Mouse (Mus musculus): ENCODE results near the gene Hs2st1. TPM values are rescaled to one million over a fixed set of nuclear protein-coding genes. Genes with fewer than 3 reads are reported as not detected.
A peak's percentile ranks its signal among the peaks of the same experiment; 100 is the strongest.

Gene Hs2st1
- polyA plus RNA-seq, 1 experiment from 2014 or later = 25.1 TPM

- ATAC-seq (ENCODE audit: low FRiP score, low read depth) = no peak
- no peak overlapping the region for H3K4me3 ChIP-seq
- H3K36me3 ChIP-seq = 0 out of 2 replicates have a peak, but pooled peaks cover 5% of the 10 kb centered on the region
- H3K9me3 ChIP-seq = no peaks in the 10 kb centered on the region
- H3K27ac ChIP-seq (replicated peaks) = no peak overlapping the region
- H3K4me2 ChIP-seq (replicated peaks) = no peak overlapping the region
- peaks cover 5% of the 10 kb centered on the region for H3K4me1 ChIP-seq
- no peaks in the 10 kb centered on the region for H3K27me3 ChIP-seq
- WGBS = 78% methylated on average over 7 of the region's 7 CpGs
- no peak overlapping the region for H3K9ac ChIP-seq (replicated peaks)
Measured at GRCm38 (mm10) chr3:144604205-144604604, 34.2 kb upstream of the Hs2st1 start.

DNA sequence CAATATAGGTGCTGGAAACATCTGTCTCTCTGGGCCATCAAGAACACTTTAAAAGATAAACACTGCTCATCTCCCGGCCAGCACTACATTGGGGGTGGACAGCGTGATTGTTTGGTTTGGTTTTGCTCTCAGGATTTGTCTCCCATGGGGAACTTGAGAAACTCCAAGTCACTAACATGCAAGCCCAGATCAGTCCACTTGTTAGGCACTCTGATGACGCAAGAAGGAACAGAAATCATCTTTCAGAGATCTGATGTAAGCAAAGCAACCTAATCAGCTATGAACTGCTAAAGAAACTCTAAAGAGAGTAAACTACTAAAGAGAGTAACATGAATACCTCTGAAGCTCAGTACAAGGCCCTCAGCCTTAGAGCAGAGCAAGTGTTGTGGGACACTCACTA is 33.6 kb upstream of the Hs2st1 start:
- Histone ChIP-seq H3K27me3 (no peaks in the 10 kb centered on the region), H3K9me3 (no peaks in the 10 kb centered on the region), H3K27ac (replicated peaks) (no peak overlapping the region), H3K4me3 (no peak overlapping the region), H3K4me1 (peaks cover 9% of the 10 kb centered on the region), H3K9ac (replicated peaks) (no peak overlapping the region), H3K36me3 (0 out of 2 replicates have a peak, but pooled peaks cover 9% of the 10 kb centered on the region), H3K4me2 (replicated peaks) (no peak overlapping the region)
- 90% methylated on average over 3 of the region's 3 CpGs for WGBS
- no peak for ATAC-seq (ENCODE audit: low FRiP score, low read depth)

GRCm38 (mm10) chr3:144602819-144603218 is 32.8 kb upstream of the Hs2st1 start:
- Histone ChIP-seq H3K4me1 (peaks cover 16% of the 10 kb centered on the region), H3K9me3 (no peaks in the 10 kb centered on the region), H3K4me2 (replicated peaks) (no peak overlapping the region), H3K9ac (replicated peaks) (no peak overlapping the region), H3K36me3 (0 out of 2 replicates have a peak, but pooled peaks cover 9% of the 10 kb centered on the region), H3K27ac (replicated peaks) (no peak overlapping the region), H3K4me3 (no peak overlapping the region), H3K27me3 (no peaks in the 10 kb centered on the region)
- no peak for ATAC-seq (ENCODE audit: low FRiP score, low read depth)
- WGBS = 89% methylated on average over 7 of the region's 7 CpGs

DNA sequence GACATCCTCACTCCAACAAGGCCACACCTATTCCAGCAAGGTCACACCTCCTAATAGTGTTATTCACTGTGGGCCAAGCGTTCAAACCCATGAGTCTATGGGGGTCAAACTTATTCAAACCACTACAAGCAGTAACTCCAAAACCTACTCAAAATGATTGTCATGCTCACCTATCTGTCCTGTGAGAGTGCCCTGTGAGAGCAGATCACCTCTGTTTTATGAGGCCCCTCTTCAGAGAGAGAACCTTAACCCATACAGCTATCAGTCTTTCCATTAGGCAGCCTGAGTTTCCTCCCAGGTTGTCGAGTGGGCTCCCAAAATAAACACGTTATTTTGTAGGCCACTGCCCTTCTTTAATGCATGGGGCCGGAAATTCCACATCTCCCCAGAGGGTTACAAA is 32.4 kb upstream of the Hs2st1 start:
- H3K27me3 ChIP-seq = no peaks in the 10 kb centered on the region
- H3K4me1 ChIP-seq = peaks cover 18% of the 10 kb centered on the region
- no peak overlapping the region for H3K9ac ChIP-seq (replicated peaks)
- H3K4me2 ChIP-seq (replicated peaks) = no peak overlapping the region
- no peak overlapping the region for H3K27ac ChIP-seq (replicated peaks)
- H3K36me3 ChIP-seq = 0 out of 2 replicates have a peak, but pooled peaks cover 9% of the 10 kb centered on the region
- WGBS = 74% methylated on average over 4 of the region's 4 CpGs
- no peak overlapping the region for H3K4me3 ChIP-seq
- no peak for ATAC-seq (ENCODE audit: low FRiP score, low read depth)
- no peaks in the 10 kb centered on the region for H3K9me3 ChIP-seq

- no peaks in the 10 kb centered on the region for H3K9me3 ChIP-seq
- no peak overlapping the region for H3K4me2 ChIP-seq (replicated peaks)
- no peak overlapping the region for H3K4me3 ChIP-seq
- ATAC-seq (ENCODE audit: low FRiP score, low read depth) = peak; percentile 66
- peak overlapping the region; percentile 27; the same call in 1 of the 2 replicates for H3K27ac ChIP-seq (replicated peaks)
- no peak overlapping the region; the same call in 1 of the 2 replicates for H3K9ac ChIP-seq (replicated peaks)
- peaks cover 16% of the 10 kb centered on the region; the same call in 1 of the 2 replicates for H3K36me3 ChIP-seq
- H3K4me1 ChIP-seq = peaks cover 30% of the 10 kb centered on the region
- H3K27me3 ChIP-seq = no peaks in the 10 kb centered on the region
- 41% methylated on average over 12 of the region's 12 CpGs for WGBS
Measured at GRCm38 (mm10) chr3:144597790-144598467, 27.9 kb upstream of the Hs2st1 start.

DNA sequence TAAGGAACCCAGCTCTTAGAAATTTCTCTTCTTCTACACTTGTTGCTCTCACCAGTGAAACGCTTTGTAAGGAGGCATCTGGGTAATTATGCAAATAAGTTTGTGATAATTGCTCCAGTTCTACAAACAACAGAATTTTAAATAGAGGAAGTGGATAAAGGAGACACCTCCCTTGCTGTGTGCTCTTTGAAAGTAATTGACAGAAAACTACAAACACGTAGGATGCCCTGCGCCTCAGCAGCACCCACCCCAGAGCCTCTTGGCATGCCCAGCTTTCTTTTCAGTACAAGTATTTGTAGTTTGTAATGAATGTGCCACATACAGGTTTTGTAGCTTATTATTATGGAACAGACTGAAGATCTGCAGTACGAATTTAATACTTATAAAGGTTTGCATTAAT is 27.1 kb upstream of the Hs2st1 start:
- H3K27ac ChIP-seq (replicated peaks) = no peak overlapping the region

DNA sequence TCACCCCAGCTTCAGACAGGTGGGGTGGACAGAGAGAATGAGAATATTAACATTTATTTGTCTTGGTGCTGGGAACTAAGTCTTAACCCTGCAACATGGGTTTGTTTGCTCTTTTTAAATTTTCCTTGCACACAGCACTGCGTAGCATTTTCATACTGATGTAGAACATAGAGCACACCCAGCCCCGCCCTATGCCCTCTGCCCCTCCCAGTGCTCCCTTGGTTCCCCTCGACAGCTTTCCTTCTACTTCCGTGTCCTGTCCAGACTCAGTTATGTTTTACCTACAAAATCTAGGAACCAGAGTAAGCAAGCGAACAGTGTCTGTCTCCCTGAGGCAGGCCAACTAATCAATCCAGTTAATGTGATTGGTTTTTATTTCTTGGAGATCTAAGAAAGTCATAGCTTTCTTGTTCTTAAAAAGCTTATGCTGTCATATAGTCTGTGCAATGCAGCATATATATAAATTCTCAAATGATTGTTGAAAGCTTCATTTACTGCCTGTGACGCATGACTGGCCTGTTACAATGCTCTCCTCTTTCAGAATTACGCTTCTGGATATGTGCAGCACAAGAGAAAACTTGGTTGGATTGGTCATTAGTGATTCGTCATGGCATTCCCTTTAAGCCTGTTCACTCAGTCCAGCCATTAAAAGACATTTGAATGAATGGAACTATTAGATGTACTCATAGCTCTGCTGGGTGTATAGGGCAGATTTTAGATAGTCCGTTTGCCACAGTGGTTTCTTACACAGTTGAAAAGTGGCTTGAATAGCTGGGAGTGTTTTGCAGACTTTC is 23.2 kb upstream of the Hs2st1 start:
- 78% methylated on average over 9 of the region's 9 CpGs for WGBS
- Histone ChIP-seq H3K36me3 (peaks cover 18% of the 10 kb centered on the region), H3K27ac (replicated peaks) (no peak overlapping the region), H3K27me3 (no peaks in the 10 kb centered on the region), H3K4me2 (replicated peaks) (no peak overlapping the region), H3K4me1 (peaks cover 26% of the 10 kb centered on the region), H3K9me3 (no peaks in the 10 kb centered on the region), H3K4me3 (no peak overlapping the region), H3K9ac (replicated peaks) (no peak overlapping the region)
- ATAC-seq (ENCODE audit: low FRiP score, low read depth) = no peak

More for the DNA sequence above, 27.1 kb upstream of the Hs2st1 start:
- Histone ChIP-seq H3K9me3 (no peaks in the 10 kb centered on the region), H3K27me3 (no peaks in the 10 kb centered on the region), H3K9ac (replicated peaks) (no peak overlapping the region), H3K36me3 (peaks cover 17% of the 10 kb centered on the region; the same call in 1 of the 2 replicates), H3K4me3 (no peak overlapping the region), H3K4me1 (peaks cover 32% of the 10 kb centered on the region), H3K4me2 (replicated peaks) (no peak overlapping the region)
- 60% methylated on average over 4 of the region's 4 CpGs for WGBS
- peak; percentile 48 for ATAC-seq (ENCODE audit: low FRiP score, low read depth)

- Histone ChIP-seq H3K27ac (replicated peaks) (no peak overlapping the region), H3K27me3 (no peaks in the 10 kb centered on the region), H3K9me3 (no peaks in the 10 kb centered on the region), H3K4me1 (peaks cover 14% of the 10 kb centered on the region; the same call in 1 of the 2 replicates), H3K9ac (replicated peaks) (no peak overlapping the region), H3K4me3 (no peak overlapping the region), H3K36me3 (peaks cover 28% of the 10 kb centered on the region), H3K4me2 (replicated peaks) (no peak overlapping the region)
- peak; percentile 36; the same call in 1 of the 2 replicates for ATAC-seq (ENCODE audit: low FRiP score, low read depth)
- WGBS = 85% methylated on average over 8 of the region's 8 CpGs
Measured at GRCm38 (mm10) chr3:144589189-144589890, 19.4 kb upstream of the Hs2st1 start.

DNA sequence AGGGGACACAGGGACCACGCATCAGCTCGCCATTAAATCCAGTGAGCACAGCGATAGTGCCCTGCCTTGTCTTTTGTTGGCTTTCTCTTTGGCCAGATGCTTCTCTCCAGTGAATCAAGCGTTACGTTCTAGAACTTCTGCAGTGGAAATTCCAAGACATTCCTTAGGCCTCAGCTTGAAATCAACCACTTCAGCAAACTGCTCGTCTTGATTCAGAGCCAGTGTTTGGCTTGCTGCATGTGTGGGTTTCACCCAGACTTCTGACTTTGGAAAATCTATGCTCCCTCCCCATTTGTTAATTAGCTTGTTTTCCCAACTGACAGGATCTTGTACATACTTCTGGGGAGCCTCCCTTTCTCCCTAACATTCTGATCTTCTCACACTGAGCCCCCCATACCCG is 16.8 kb upstream of the Hs2st1 start:
- WGBS = 92% methylated on average over 7 of the region's 7 CpGs
- Histone ChIP-seq H3K4me3 (no peak overlapping the region), H3K27ac (replicated peaks) (no peak overlapping the region), H3K4me1 (0 out of 2 replicates have a peak, but pooled peaks cover 13% of the 10 kb centered on the region), H3K4me2 (replicated peaks) (no peak overlapping the region), H3K27me3 (no peaks in the 10 kb centered on the region), H3K9me3 (no peaks in the 10 kb centered on the region), H3K9ac (replicated peaks) (no peak overlapping the region), H3K36me3 (peaks cover 37% of the 10 kb centered on the region)
- ATAC-seq (ENCODE audit: low FRiP score, low read depth) = no peak

- H3K9me3 ChIP-seq = no peaks in the 10 kb centered on the region
- no peak overlapping the region for H3K27ac ChIP-seq (replicated peaks)
- H3K27me3 ChIP-seq = no peaks in the 10 kb centered on the region
- 0 out of 2 replicates have a peak, but pooled peaks cover 13% of the 10 kb centered on the region for H3K4me1 ChIP-seq
- H3K4me2 ChIP-seq (replicated peaks) = no peak overlapping the region
- H3K4me3 ChIP-seq = no peak overlapping the region
- H3K36me3 ChIP-seq = peaks cover 41% of the 10 kb centered on the region
- H3K9ac ChIP-seq (replicated peaks) = no peak overlapping the region
- WGBS = 84% methylated on average over 6 of the region's 6 CpGs
- ATAC-seq (ENCODE audit: low FRiP score, low read depth) = no peak
Measured at GRCm38 (mm10) chr3:144584789-144585553, 15.0 kb upstream of the Hs2st1 start.

DNA sequence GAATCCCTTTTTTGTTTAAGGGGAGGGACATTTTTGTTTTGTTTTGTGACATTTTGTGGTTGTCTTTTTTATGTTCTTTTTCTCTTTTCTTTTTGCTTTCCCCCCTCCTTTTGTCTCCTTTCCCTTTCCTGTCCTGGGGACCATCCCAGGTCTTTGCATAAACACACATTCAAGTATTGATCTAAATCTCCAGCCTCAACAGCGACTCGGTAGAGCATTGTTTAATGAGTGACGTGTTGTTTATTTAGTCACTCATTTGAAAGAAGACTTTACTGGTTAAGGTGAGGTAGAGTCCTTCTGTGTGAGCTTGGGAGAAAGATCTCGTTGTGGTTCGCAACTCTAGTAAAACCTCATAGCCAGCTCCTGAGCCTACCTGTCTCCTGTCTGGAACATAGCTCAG is 13.8 kb upstream of the Hs2st1 start:
- peaks cover 52% of the 10 kb centered on the region for H3K36me3 ChIP-seq
- WGBS = 68% methylated on average over 5 of the region's 5 CpGs
- H3K4me3 ChIP-seq = no peak overlapping the region
- no peaks in the 10 kb centered on the region for H3K9me3 ChIP-seq
- H3K4me1 ChIP-seq = 0 out of 2 replicates have a peak, but pooled peaks cover 8% of the 10 kb centered on the region
- H3K9ac ChIP-seq (replicated peaks) = no peak overlapping the region
- H3K4me2 ChIP-seq (replicated peaks) = no peak overlapping the region
- H3K27me3 ChIP-seq = no peaks in the 10 kb centered on the region
- ATAC-seq (ENCODE audit: low FRiP score, low read depth) = no peak
- no peak overlapping the region for H3K27ac ChIP-seq (replicated peaks)
